Mouse (Mus musculus): ENCODE measurements around the gene March7.

- TF ChIP-seq CTCF (IDR thresholded peaks at IDR 0.05; ENCODE audit: low read depth) (no peak), EP300 (IDR thresholded peaks at IDR 0.05; ENCODE audit: low read depth) (no peak)
Measured at GRCm38 (mm10) chr2:60204162-60204561, 5.5 kb upstream of the March7 start.
